Mouse (Mus musculus): ENCODE results near the gene Kxd1. TPM values are rescaled to one million over a fixed set of nuclear protein-coding genes. Genes with fewer than 3 reads are reported as not detected.

The Kxd1 gene
- polyA plus RNA-seq, 1 experiment from 2014 or later, result 47.0 TPM

DNA sequence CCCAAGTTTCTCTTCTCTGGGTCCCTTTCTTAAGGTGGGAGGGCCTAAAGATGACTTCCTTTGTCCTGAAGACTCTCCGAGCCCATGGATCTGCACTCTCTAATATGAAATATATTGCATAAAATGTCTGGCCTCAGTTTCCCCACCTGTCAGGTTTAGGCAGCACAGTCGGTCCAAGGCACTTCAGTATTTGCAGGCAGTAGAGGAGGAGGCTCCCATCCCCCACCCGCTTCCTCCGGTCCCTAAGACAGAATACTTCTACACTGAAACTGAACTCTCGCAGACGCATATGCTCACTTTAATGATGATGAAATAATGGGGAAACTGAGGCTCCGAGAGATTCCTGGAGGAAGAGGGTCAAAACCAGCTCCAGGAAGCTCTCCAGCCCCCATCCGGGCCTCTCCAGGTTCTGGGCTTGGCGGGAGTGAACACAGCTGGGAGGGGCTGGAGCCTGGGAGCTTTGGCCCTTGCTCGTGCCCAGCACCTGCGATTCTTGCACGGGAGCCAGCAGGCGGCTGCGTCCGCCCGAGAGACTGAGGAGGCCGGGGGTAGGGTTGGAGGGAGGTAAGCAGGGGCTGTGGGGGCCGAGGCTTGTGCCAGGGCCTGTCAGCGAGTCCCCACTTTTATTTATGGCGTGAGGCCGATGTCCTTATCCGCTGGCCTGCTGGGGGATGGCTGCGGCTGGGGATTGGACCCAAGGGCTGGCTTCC is 25.8 kb downstream of the Kxd1 start:
- no peak for ATAC-seq (ENCODE audit: insufficient number of reproducible peaks, low FRiP score, low TSS enrichment, low read depth)
- H3K27ac ChIP-seq (replicated peaks; ENCODE audit: low read depth, low read length), result no peak overlapping the region
- peak; percentile 58 for DNase-seq (ENCODE audit: low spot score)
- 0 out of 2 replicates have a peak, but pooled peaks cover 2% of the 10 kb centered on the region for H3K27me3 ChIP-seq (ENCODE audit: control insufficient read depth, insufficient read depth, low read length)
- no peak overlapping the region for H3K4me3 ChIP-seq (ENCODE audit: low read depth, low read length)
- no peaks in the 10 kb centered on the region for H3K9me3 ChIP-seq (ENCODE audit: control insufficient read depth, low read length)
- 9% methylated on average over 23 of the region's 23 CpGs for WGBS
- H3K4me2 ChIP-seq (ENCODE audit: low read depth, severe bottlenecking), result peak overlapping the region; percentile 21
- peak overlapping the region; percentile 17; the same call in 1 of the 2 replicates for H3K9ac ChIP-seq (ENCODE audit: low read length)
- peaks cover 45% of the 10 kb centered on the region for H3K4me1 ChIP-seq (ENCODE audit: control insufficient read depth, insufficient read depth, low read length)
- H3K36me3 ChIP-seq (ENCODE audit: control insufficient read depth, insufficient read depth, low read length), result no peaks in the 10 kb centered on the region

DNA sequence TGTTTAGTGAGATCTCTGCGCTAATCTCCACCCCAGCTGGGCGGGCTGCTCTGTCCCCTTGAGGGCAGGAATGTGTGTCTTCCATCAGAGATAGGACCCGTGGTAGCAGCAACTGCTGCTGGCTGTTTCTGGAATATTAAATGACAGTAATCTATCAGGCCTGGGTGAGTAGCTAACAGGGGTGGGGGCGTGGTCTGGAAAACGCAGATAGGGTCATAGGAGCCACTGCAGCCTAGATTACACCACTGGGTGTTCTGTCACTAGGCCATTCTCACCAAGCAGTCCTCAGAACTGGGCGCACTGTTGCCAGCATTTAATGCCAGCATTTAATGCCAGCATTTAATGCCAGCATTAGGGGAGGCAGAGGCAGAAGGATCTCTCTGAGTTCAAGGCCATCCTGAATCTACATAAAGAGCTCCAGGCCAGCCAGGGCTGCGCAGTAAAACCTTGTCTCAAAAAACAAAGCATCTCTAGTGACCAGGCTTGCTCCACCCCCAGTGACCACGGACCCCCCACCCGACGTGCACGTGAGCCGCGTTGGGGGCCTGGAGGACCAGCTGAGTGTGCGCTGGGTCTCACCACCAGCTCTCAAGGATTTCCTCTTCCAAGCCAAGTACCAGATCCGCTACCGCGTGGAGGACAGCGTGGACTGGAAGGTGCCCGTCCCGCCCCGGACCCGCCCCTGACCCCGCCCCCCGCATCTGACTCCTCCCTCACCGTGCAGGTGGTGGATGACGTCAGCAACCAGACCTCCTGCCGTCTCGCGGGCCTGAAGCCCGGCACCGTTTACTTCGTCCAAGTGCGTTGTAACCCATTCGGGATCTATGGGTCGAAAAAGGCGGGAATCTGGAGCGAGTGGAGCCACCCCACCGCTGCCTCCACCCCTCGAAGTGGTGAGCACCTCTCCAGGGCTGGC is 27.1 kb downstream of the Kxd1 start:
- peak overlapping the region; percentile 10; the same call in 1 of the 2 replicates for H3K4me2 ChIP-seq (ENCODE audit: low read depth, severe bottlenecking)
- peaks cover 41% of the 10 kb centered on the region for H3K4me1 ChIP-seq (ENCODE audit: control insufficient read depth, insufficient read depth, low read length)
- no peaks in the 10 kb centered on the region for H3K9me3 ChIP-seq (ENCODE audit: control insufficient read depth, low read length)
- H3K36me3 ChIP-seq (ENCODE audit: control insufficient read depth, insufficient read depth, low read length), result no peaks in the 10 kb centered on the region
- 15% methylated on average over 39 of the region's 39 CpGs for WGBS
- DNase-seq (ENCODE audit: low spot score) (no peak), ATAC-seq (ENCODE audit: insufficient number of reproducible peaks, low FRiP score, low TSS enrichment, low read depth) (no peak)
- H3K27me3 ChIP-seq (ENCODE audit: control insufficient read depth, insufficient read depth, low read length), result peaks cover 4% of the 10 kb centered on the region; the same call in 1 of the 2 replicates
- no peak overlapping the region for H3K9ac ChIP-seq (ENCODE audit: low read length)
- H3K27ac ChIP-seq (replicated peaks; ENCODE audit: low read depth, low read length), result no peak overlapping the region
- H3K4me3 ChIP-seq (ENCODE audit: low read depth, low read length), result no peak overlapping the region

DNA sequence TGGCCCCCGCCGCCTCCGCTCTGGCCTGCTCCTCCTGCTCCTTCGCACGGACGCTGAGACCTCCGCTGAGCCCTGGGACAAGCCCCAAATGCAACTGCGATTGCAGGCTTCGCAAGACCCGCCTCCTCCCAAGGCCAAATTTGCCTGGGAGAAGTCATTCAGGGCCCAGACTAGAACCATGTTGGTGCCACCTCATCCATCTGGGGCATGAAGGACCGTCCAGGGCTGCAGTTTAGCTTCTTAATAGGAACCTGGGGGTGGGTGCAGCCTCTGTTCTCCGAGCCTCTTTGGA is 32.0 kb downstream of the Kxd1 start:
- H3K4me1 ChIP-seq (ENCODE audit: control insufficient read depth, insufficient read depth, low read length), result peaks cover 46% of the 10 kb centered on the region
- peak overlapping the region; percentile 72 for H3K4me3 ChIP-seq (ENCODE audit: low read depth, low read length)
- peak overlapping the region; percentile 52 for H3K9ac ChIP-seq (ENCODE audit: low read length)
- 6% methylated on average over 12 of the region's 12 CpGs for WGBS
- H3K27ac ChIP-seq (replicated peaks; ENCODE audit: low read depth, low read length), result peak overlapping the region; percentile 4
- DNase-seq (ENCODE audit: low spot score) (peak; percentile 54), ATAC-seq (ENCODE audit: insufficient number of reproducible peaks, low FRiP score, low TSS enrichment, low read depth) (no peak)
- no peaks in the 10 kb centered on the region for H3K36me3 ChIP-seq (ENCODE audit: control insufficient read depth, insufficient read depth, low read length)
- no peaks in the 10 kb centered on the region for H3K9me3 ChIP-seq (ENCODE audit: control insufficient read depth, low read length)
- peaks cover 37% of the 10 kb centered on the region for H3K27me3 ChIP-seq (ENCODE audit: control insufficient read depth, insufficient read depth, low read length)
- H3K4me2 ChIP-seq (ENCODE audit: low read depth, severe bottlenecking), result peak overlapping the region; percentile 94

DNA sequence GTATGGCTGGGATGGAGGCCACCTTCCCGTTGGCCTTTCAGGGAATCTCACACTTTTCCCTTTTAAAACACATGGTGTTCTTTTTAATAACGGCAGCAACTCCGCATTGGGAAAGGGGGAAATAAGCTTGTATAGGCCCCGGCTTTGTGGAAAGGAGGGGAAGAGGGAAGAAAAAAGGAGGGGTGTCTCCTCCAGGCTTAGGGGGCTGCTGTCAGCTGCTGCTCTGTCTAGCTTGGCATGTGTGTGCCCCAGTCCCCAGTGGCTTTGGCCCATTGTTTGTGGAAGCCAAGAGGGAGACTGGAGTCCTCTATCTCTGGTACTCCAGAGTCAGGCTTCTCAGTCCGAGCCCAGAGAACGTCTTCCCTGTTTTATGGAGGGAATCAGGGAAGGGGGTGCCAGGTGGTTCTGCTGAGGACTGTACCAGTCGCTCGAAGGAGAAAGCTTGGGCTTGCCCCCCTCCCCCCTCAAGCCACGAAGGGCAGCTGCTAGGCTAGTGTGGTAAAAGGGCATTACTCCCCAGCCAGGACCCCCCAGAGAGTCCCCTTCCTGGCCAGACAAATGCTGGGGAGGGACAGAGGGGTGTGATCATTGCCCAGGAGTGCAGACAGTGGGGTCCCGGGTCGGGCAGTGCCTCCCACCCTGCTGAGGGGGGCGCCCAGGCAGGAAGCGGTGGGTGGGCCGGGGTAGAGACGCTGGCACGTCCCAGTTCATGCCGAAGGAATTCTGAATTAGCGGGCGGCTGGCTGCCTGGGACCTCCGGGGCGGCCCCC is 32.6 kb downstream of the Kxd1 start:
- no peak for ATAC-seq (ENCODE audit: insufficient number of reproducible peaks, low FRiP score, low TSS enrichment, low read depth)
- Histone ChIP-seq H3K9me3 (ENCODE audit: control insufficient read depth, low read length) (no peaks in the 10 kb centered on the region), H3K4me1 (ENCODE audit: control insufficient read depth, insufficient read depth, low read length) (peaks cover 51% of the 10 kb centered on the region), H3K36me3 (ENCODE audit: control insufficient read depth, insufficient read depth, low read length) (no peaks in the 10 kb centered on the region), H3K4me2 (ENCODE audit: low read depth, severe bottlenecking) (peak overlapping the region; percentile 94), H3K4me3 (ENCODE audit: low read depth, low read length) (peak overlapping the region; percentile 72), H3K27me3 (ENCODE audit: control insufficient read depth, insufficient read depth, low read length) (peaks cover 37% of the 10 kb centered on the region), H3K27ac (replicated peaks; ENCODE audit: low read depth, low read length) (peak overlapping the region; percentile 69), H3K9ac (ENCODE audit: low read length) (peak overlapping the region; percentile 75)
- WGBS, result 1% methylated on average over 21 of the region's 21 CpGs
- DNase-seq (ENCODE audit: low spot score), result peak; percentile 52

DNA sequence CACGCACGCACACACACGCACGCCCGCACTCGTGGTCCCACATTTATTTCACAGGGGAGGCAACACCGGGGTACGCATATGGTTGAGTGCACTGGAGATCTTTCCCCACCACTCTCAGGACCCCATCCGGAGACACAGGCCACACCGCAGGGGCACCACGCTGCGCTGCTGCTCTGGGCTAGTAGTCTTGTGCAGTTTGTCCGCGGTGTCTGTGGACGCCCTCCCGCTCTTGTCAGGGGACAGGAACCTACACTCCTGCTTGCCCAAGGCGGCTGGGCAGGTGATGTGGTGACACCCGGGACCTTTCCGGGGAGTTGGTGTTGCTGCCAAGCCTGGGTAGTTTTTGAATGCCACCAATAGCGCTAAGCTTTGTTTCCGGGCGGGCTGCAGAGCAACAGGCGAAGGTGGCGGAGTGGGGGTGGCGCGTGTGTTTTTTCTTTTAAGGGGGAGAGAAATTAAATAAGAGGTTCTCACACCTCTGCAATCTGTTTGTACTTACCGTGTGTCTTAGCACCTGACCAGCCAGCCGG is 33.3 kb downstream of the Kxd1 start:
- Histone ChIP-seq H3K4me3 (ENCODE audit: low read depth, low read length) (peak overlapping the region; percentile 72), H3K27ac (replicated peaks; ENCODE audit: low read depth, low read length) (peak overlapping the region; percentile 69; the same call in 1 of the 2 replicates), H3K4me2 (ENCODE audit: low read depth, severe bottlenecking) (peak overlapping the region; percentile 94), H3K4me1 (ENCODE audit: control insufficient read depth, insufficient read depth, low read length) (peaks cover 58% of the 10 kb centered on the region), H3K36me3 (ENCODE audit: control insufficient read depth, insufficient read depth, low read length) (no peaks in the 10 kb centered on the region), H3K9ac (ENCODE audit: low read length) (peak overlapping the region; percentile 75), H3K9me3 (ENCODE audit: control insufficient read depth, low read length) (no peaks in the 10 kb centered on the region), H3K27me3 (ENCODE audit: control insufficient read depth, insufficient read depth, low read length) (peaks cover 37% of the 10 kb centered on the region)
- ATAC-seq (ENCODE audit: insufficient number of reproducible peaks, low FRiP score, low TSS enrichment, low read depth) (no peak), DNase-seq (ENCODE audit: low spot score) (peak; percentile 69)
- WGBS, result 1% methylated on average over 28 of the region's 28 CpGs

DNA sequence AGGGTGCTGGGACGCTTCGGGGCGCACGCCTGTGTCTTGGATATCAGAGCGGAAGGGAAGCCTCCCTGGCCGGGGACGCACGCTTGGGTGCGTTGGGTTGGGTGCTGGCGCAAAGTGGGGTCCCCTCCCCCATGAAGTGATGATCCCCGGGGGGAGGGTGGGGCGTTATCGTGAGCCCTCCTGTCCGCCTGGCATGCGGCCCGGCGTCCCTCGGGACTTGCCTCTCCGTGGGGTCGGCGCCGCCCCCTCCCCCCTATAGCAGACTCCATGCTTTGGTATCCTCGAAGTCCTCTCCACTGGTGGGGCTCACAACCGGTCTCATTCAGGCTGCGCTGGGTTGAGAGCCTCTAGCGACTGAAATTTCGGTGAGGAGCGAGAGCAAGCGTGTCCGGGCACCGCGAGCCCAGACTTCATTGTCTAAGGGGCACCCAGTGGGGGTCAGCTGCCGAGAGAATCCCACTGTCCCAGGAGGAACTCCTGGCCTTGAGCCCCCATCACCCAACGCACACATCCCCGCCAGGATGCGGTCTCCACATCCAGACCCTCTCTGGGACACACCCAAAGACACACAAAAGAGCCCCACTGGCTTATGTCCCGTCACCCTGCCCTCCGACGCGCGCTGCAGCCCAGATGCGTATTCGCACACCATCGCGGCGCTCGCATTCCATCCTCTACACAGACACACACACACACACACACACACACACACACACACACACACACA is 33.9 kb downstream of the Kxd1 start:
- DNase-seq (ENCODE audit: low spot score) (peak; percentile 64), ATAC-seq (ENCODE audit: insufficient number of reproducible peaks, low FRiP score, low TSS enrichment, low read depth) (no peak)
- peak overlapping the region; percentile 94 for H3K4me2 ChIP-seq (ENCODE audit: low read depth, severe bottlenecking)
- H3K9me3 ChIP-seq (ENCODE audit: control insufficient read depth, low read length), result no peaks in the 10 kb centered on the region
- H3K27ac ChIP-seq (replicated peaks; ENCODE audit: low read depth, low read length), result peak overlapping the region; percentile 56
- H3K27me3 ChIP-seq (ENCODE audit: control insufficient read depth, insufficient read depth, low read length), result peaks cover 37% of the 10 kb centered on the region
- WGBS, result 1% methylated on average over 47 of the region's 47 CpGs
- H3K4me3 ChIP-seq (ENCODE audit: low read depth, low read length), result peak overlapping the region; percentile 72
- H3K36me3 ChIP-seq (ENCODE audit: control insufficient read depth, insufficient read depth, low read length), result no peaks in the 10 kb centered on the region
- peaks cover 64% of the 10 kb centered on the region for H3K4me1 ChIP-seq (ENCODE audit: control insufficient read depth, insufficient read depth, low read length)
- peak overlapping the region; percentile 75 for H3K9ac ChIP-seq (ENCODE audit: low read length)

DNA sequence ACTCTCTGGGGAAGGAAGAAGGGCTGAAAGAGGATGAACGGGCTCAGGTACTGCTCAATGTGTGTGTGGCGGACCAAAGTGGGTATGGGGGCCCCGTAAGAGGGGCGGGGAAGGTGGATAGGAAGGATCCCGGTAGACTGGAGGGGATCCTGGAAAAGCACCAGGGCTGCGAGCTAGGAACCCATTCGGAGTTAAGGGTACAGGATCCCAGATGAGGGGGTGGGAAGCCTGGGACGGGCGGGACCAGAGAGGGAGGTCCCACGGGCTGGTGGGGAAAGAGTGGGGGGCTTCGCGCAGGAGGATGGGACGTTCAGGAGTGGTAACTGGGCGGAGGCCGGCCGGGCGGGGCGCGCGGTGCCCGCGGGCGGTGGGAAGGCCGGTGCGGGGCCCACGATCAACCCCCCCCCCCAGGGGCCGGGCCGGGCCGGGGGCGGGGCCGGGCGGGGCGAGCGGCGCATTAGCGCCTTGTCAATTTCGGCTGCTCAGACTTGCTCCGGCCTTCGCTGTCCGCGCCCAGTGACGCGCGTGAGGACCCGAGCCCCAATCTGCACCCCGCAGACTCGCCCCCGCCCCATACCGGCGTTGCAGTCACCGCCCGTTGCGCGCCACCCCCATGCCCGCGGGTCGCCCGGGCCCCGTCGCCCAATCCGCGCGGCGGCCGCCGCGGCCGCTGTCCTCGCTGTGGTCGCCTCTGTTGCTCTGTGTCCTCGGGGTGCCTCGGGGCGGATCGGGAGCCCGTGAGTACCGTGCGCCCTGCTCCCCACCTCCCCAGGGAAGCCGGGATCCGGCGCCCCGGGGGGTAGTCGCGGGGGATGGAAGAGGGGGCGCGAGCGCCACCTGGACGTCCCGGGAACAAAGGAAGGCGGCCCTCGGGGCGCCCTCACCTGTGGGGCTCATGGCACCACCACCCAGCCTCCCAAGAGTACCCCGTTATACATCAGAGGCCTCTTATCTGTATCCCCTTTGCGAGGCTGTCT is 34.8 kb downstream of the Kxd1 start, which contains the start of gene Crlf1:
TSS of gene Crlf1 (plus strand) at position 495 of the 977 bp plus-strand sequence.
- H3K4me1 ChIP-seq (ENCODE audit: control insufficient read depth, insufficient read depth, low read length), result peaks cover 73% of the 10 kb centered on the region
- H3K9ac ChIP-seq (ENCODE audit: low read length), result peak within 1 kb of the TSS; percentile 75
- H3K27ac ChIP-seq (replicated peaks; ENCODE audit: low read depth, low read length), result peak within 1 kb of the TSS; percentile 56
- H3K27me3 ChIP-seq (ENCODE audit: control insufficient read depth, insufficient read depth, low read length), result peaks cover 37% of the 10 kb centered on the region
- H3K9me3 ChIP-seq (ENCODE audit: control insufficient read depth, low read length), result no peaks in the 10 kb centered on the region
- H3K36me3 ChIP-seq (ENCODE audit: control insufficient read depth, insufficient read depth, low read length), result no peaks in the 10 kb centered on the region
- under 1% methylated on average over 65 of the region's 93 CpGs for WGBS
- peak within 1 kb of the TSS; percentile 72 for H3K4me3 ChIP-seq (ENCODE audit: low read depth, low read length)
- peak within 1 kb of the TSS; percentile 94 for H3K4me2 ChIP-seq (ENCODE audit: low read depth, severe bottlenecking)
- DNase-seq (ENCODE audit: low spot score) (peak; percentile 65), ATAC-seq (ENCODE audit: insufficient number of reproducible peaks, low FRiP score, low TSS enrichment, low read depth) (no peak)
